Mouse (Mus musculus) heart, adult 2 months (tissue): Measurements from ENCODE around the gene Trim2. TPM values are rescaled to one million over a fixed set of nuclear protein-coding genes. Genes with fewer than 3 reads are reported as not detected.

Experiments used
- DNase-seq, 2 experiments: peaks; one replicate each; pipeline ENCODE4 v3.0.0; 2021
- H3K27ac ChIP-seq: fragments of 200-600 bp; 2 replicates; pipeline ENCODE4 v1.8.1; 2022
- H3K27me3 ChIP-seq: fragments of 200-500 bp; 2 replicates; pipeline ENCODE4 v1.6.1; 2012; ENCODE audit warnings: mild to moderate bottlenecking, low read length, inconsistent platforms, mixed read lengths; ENCODE audit not compliant: control insufficient read depth, insufficient read depth
- H3K36me3 ChIP-seq: fragments of 200-500 bp; 2 replicates; pipeline ENCODE4 v1.6.1; 2012; ENCODE audit warnings: low read length, inconsistent platforms; ENCODE audit not compliant: control insufficient read depth, insufficient read depth
- H3K4me1 ChIP-seq: fragments of 200-500 bp; 2 replicates; pipeline ENCODE4 v1.6.1; 2011; ENCODE audit warnings: low read length; ENCODE audit not compliant: control insufficient read depth, insufficient read depth
- H3K4me3 ChIP-seq: fragments of 200-600 bp; 2 replicates; pipeline ENCODE4 v1.8.1; 2022
- H3K79me2 ChIP-seq: fragments of 200-500 bp; replicated peaks from 2 replicates; pipeline ENCODE4 v1.6.1; 2012; ENCODE audit warnings: mild to moderate bottlenecking, inconsistent platforms, low read length, moderate library complexity, mixed read lengths; ENCODE audit not compliant: control insufficient read depth, insufficient read depth
- H3K9ac ChIP-seq: fragments of 200-500 bp; 2 replicates; pipeline ENCODE4 v1.6.1; 2012; ENCODE audit warnings: low read depth, mild to moderate bottlenecking, control low read depth, inconsistent platforms, low read length, mixed read lengths
- CTCF ChIP-seq: fragments of 200-600 bp; IDR thresholded peaks from 2 replicates; pipeline ENCODE4 v1.8.1; 2022; ENCODE audit warnings: antibody characterized with exemption, mild to moderate bottlenecking, moderate library complexity
- EP300 ChIP-seq: fragments of 200-500 bp; IDR thresholded peaks from 2 replicates; pipeline ENCODE4 v1.6.1; 2011; ENCODE audit warnings: low read depth, low read length, control low read depth; ENCODE audit not compliant: insufficient read depth
- POLR2A ChIP-seq: fragments of 200-500 bp; IDR thresholded peaks from 2 replicates; pipeline ENCODE4 v1.6.1; 2011; ENCODE audit warnings: mild to moderate bottlenecking, low read depth, low read length, control low read depth; ENCODE audit not compliant: insufficient read depth
- WGBS: fragments of 180-500 bp; shearing (Covaris S2); methylation state at CpG from one replicate; pipeline ENCODE4 v1.1.7; 2018; 5-methylcytosine and 5-hydroxymethylcytosine counted together
- intact Hi-C: fragments of 180-260 bp; cut with DNase I; formaldehyde crosslinking; loops from one replicate; pipeline ENCODE4 v1.15.1; 2025
- polyA plus RNA-seq: library from polyadenylated mRNA; depleted of rRNA; stranded (reverse); fragments of >200 nt; gene quantifications from 2 replicates; pipeline ENCODE4 v1.2.3, GENCODE M21; 2012
- total RNA-seq, 2 experiments: library from RNA; stranded (reverse); gene quantifications; 2 replicates each; pipeline ENCODE4 v1.2.3; 2021

The Trim2 gene
- total and polyA plus RNA-seq, 3 experiments: 4.7 to 5.7 (median 5.2) TPM

DNA sequence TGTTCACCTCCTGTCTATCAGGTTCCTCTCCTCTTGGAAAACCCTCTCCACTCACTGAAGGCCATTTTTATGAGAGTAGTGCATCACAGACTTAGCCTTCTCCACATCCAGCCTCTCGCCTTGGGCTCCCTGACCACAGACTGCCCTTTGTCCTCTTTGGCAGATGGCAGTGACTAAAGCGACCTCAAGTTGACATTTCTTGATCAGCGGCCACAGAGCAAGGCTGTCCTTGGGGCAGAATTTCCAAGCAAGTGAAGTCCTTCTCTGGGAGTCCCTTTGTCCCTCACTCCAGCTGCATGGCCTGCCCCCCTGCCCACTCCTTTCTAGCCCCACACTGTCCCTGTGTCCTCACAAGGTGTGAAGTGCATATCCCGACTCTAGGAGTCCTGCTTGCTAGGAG lies 40.7 kb upstream of the Trim2 start:
- no peak for DNase-seq
- peaks cover 4% of the 10 kb centered on the region for H3K4me1 ChIP-seq
- no peak overlapping the region for H3K27ac ChIP-seq
- no peaks in the 10 kb centered on the region for H3K36me3 ChIP-seq
- H3K79me2 ChIP-seq: no peaks in the 10 kb centered on the region
- no peaks in the 10 kb centered on the region for H3K27me3 ChIP-seq
- H3K4me3 ChIP-seq: no peak overlapping the region
- 64% methylated on average over 4 of the region's 4 CpGs for WGBS
- no peak for TF ChIP-seq EP300
- TF ChIP-seq POLR2A: no peak
- no peak for TF ChIP-seq CTCF
- intact Hi-C loops: loop anchor here (10.0 kb wide), 2 partner anchors 507 to 557 kb away; no protein-coding TSS in a partner anchor
- H3K9ac ChIP-seq: no peak overlapping the region

DNA sequence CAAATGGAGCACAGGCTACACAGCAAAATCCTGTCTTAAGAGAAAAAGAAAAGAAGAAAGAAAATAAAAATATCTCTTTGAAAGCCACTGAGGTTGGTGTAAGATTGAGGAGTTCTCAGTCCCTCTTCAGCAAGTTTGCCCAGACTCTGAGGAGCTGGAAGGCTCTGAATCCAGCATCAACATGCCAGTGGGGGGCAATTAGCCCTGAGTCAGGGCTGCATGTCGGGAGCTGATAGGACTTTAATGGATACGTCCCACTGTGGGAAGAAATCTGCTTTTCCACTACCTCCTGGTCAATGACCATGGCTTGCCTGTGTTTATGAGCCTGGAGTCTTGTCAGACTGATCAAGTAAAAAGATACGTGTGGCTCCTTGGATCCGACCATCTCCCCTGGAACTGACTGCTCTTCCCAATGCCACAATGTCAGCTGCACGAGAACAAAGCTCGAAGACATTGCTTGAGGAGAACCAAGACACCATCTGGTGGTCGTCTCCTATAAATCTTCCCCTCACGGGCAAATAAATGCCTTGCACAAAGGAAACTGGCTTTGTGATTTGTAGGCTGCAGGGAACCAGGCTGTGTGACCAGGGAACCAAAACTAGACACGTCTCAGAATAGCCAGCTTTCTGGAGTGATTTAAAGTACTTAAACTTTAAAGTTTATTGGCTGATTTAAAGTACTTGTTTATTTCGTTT lies 39.9 kb upstream of the Trim2 start:
- Histone ChIP-seq H3K9ac (no peak overlapping the region), H3K27me3 (no peaks in the 10 kb centered on the region), H3K4me1 (peaks cover 4% of the 10 kb centered on the region), H3K36me3 (no peaks in the 10 kb centered on the region), H3K27ac (no peak overlapping the region), H3K79me2 (no peaks in the 10 kb centered on the region), H3K4me3 (no peak overlapping the region)
- TF ChIP-seq POLR2A (no peak), CTCF (no peak), EP300 (no peak)
- no peak for DNase-seq
- intact Hi-C loops: loop anchor here (10.0 kb wide), 2 partner anchors 508 to 558 kb away; no protein-coding TSS in a partner anchor
- 72% methylated on average over 10 of the region's 10 CpGs for WGBS

DNA sequence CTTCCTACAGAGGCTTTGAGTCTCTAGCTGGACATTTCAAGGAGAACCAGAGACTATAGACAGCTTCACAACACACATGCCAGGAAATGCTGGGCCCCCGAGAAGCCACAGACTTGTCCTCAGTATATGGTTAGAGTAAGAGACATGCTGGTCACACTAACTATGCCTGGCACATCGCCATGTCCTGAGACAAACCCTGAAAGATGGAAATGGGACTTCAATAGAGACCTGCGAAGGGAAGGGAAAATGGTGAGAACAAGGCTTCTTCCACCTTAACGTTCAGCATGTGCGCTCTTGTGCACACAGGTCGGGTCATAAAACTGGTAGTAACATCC lies 38.9 kb upstream of the Trim2 start:
- TF ChIP-seq CTCF: no peak
- TF ChIP-seq POLR2A: no peak
- no peak for TF ChIP-seq EP300
- 50% methylated on average over 6 of the region's 6 CpGs for WGBS
- H3K4me3 ChIP-seq: no peak overlapping the region
- peaks cover 4% of the 10 kb centered on the region for H3K4me1 ChIP-seq
- intact Hi-C loops: loop anchor here (10.0 kb wide), 2 partner anchors 509 to 559 kb away; no protein-coding TSS in a partner anchor
- DNase-seq: peak in 1 of 2 experiments; percentile 29
- H3K79me2 ChIP-seq: no peaks in the 10 kb centered on the region
- no peaks in the 10 kb centered on the region for H3K27me3 ChIP-seq
- no peak overlapping the region for H3K9ac ChIP-seq
- H3K36me3 ChIP-seq: no peaks in the 10 kb centered on the region
- no peak overlapping the region for H3K27ac ChIP-seq

DNA sequence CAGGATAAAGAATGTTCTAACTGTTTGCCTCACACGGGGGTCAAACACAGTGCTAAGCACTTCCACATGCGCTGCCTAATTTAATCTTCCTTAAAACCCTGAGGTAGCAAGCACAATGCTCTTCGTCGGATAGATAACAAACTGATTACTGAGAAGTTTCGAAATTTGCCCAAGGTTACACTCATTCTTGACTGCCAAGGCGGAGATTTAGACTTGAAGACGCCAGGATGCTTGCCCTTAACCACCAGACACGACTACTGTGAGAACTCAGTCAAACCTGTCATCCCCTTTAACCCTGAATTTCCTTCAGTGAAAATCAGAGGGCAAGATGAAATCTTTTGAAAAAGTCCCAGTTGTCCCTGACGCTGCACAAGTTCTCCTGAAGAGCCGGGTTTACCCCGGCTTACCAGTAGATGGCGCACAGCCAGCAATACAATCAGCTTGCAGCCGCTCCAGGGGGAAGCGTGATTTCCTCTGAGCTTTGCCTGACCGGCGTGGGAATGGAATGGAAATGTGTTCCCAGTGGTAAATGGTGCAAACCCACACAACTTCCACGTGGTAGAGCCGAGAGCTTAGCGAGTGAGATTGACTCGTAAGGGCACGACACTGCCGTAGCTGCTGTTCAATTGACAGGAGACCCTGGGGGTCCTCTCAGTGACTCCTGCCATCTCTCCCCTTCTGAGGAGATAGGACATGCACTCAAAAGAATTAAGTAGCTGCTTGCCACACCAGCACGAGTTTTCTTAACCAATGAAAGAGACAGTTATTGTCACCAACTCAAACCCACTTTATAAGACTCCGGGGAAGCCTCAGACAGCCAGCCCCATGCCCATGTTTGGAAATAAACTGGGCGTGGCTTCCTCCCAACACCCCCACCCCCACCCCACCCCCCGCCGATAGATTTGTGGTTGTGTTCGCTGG lies 38.3 kb upstream of the Trim2 start:
- peak; percentile 83 to 85 for DNase-seq
- H3K4me1 ChIP-seq: peaks cover 4% of the 10 kb centered on the region
- peak overlapping the region; percentile 40 for H3K4me3 ChIP-seq
- H3K36me3 ChIP-seq: no peaks in the 10 kb centered on the region
- no peaks in the 10 kb centered on the region for H3K27me3 ChIP-seq
- peak overlapping the region; percentile 33; the same call in 1 of the 2 replicates for H3K9ac ChIP-seq
- whole genome bisulfite sequencing: 7% methylated on average over 28 of the region's 28 CpGs
- H3K79me2 ChIP-seq: no peaks in the 10 kb centered on the region
- TF ChIP-seq POLR2A: no peak
- TF ChIP-seq CTCF: peak; percentile 98
- 0 out of 2 replicates have a peak, but pooled peaks have one; percentile 35 for TF ChIP-seq EP300
- intact Hi-C loops: loop anchor here (10.0 kb wide), 2 partner anchors 510 to 560 kb away; no protein-coding TSS in a partner anchor
- H3K27ac ChIP-seq: peak overlapping the region; percentile 29; the same call in 1 of the 2 replicates

DNA sequence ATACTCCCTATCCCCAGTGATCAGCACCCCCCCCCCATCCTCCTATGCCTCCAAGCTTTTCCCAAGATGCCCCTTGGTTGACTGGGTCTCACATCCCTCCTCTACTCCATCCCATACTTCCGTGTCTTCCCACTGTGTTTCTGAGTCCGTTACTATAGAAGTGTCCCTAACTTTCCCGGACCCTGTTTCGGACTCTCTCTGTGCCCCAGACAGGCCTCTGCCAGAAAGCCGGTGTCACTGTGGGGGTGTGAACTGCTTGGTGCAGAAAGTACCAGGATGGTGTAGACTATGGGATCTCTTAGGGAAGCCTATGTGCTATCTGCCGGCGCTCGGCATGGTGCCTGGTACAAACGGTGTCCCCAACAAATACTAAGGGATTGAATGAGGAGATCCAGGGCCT lies 36.4 kb upstream of the Trim2 start:
- 89% methylated on average over 9 of the region's 9 CpGs for WGBS
- TF ChIP-seq POLR2A: no peak
- no peak for DNase-seq
- no peaks in the 10 kb centered on the region for H3K27me3 ChIP-seq
- no peak overlapping the region for H3K9ac ChIP-seq
- no peak overlapping the region for H3K27ac ChIP-seq
- H3K4me3 ChIP-seq: no peak overlapping the region
- H3K36me3 ChIP-seq: no peaks in the 10 kb centered on the region
- peaks cover 4% of the 10 kb centered on the region for H3K4me1 ChIP-seq
- intact Hi-C loops: loop anchor here (10.0 kb wide), 2 partner anchors 512 to 562 kb away; no protein-coding TSS in a partner anchor
- H3K79me2 ChIP-seq: no peaks in the 10 kb centered on the region
